Mouse (Mus musculus): ENCODE results near the gene Kif26a. TPM values are rescaled to one million over a fixed set of nuclear protein-coding genes. Genes with fewer than 3 reads are reported as not detected.

The Kif26a gene
- polyA plus RNA-seq, 1 experiment = 0.98 TPM

GRCm38 (mm10) chr12:112200045-112200444, 54.0 kb downstream of the Kif26a start:
- H3K27me3 ChIP-seq (ENCODE audit: control insufficient read depth, insufficient read depth, low read length) = no peaks in the 10 kb centered on the region
- H3K36me3 ChIP-seq (ENCODE audit: control insufficient read depth, insufficient read depth, low read length) = no peaks in the 10 kb centered on the region
- no peak overlapping the region for H3K4me3 ChIP-seq (ENCODE audit: control insufficient read depth, low read depth, low read length)
- no peak overlapping the region for H3K27ac ChIP-seq (ENCODE audit: control insufficient read depth, insufficient read depth, low read depth, low read length)
- no peaks in the 10 kb centered on the region for H3K4me1 ChIP-seq (ENCODE audit: control insufficient read depth, insufficient read depth, low read length)
- TF ChIP-seq CTCF (IDR thresholded peaks at IDR 0.05; ENCODE audit: control insufficient read depth, insufficient read depth, insufficient replicate concordance, low read depth, low read length) (no peak), POLR2A (IDR thresholded peaks at IDR 0.05; ENCODE audit: control insufficient read depth, low read depth, low read length) (no peak)

GRCm38 (mm10) chr12:112207163-112207562, 61.2 kb downstream of the Kif26a start:
- H3K4me3 ChIP-seq (ENCODE audit: control insufficient read depth, low read depth, low read length) = no peak overlapping the region
- no peak for TF ChIP-seq CTCF (IDR thresholded peaks at IDR 0.05; ENCODE audit: control insufficient read depth, insufficient read depth, insufficient replicate concordance, low read depth, low read length)
- no peak for TF ChIP-seq POLR2A (IDR thresholded peaks at IDR 0.05; ENCODE audit: control insufficient read depth, low read depth, low read length)
- H3K36me3 ChIP-seq (ENCODE audit: control insufficient read depth, insufficient read depth, low read length) = no peaks in the 10 kb centered on the region
- H3K27ac ChIP-seq (ENCODE audit: control insufficient read depth, insufficient read depth, low read depth, low read length) = no peak overlapping the region
- H3K4me1 ChIP-seq (ENCODE audit: control insufficient read depth, insufficient read depth, low read length) = no peaks in the 10 kb centered on the region
- H3K27me3 ChIP-seq (ENCODE audit: control insufficient read depth, insufficient read depth, low read length) = no peaks in the 10 kb centered on the region

DNA sequence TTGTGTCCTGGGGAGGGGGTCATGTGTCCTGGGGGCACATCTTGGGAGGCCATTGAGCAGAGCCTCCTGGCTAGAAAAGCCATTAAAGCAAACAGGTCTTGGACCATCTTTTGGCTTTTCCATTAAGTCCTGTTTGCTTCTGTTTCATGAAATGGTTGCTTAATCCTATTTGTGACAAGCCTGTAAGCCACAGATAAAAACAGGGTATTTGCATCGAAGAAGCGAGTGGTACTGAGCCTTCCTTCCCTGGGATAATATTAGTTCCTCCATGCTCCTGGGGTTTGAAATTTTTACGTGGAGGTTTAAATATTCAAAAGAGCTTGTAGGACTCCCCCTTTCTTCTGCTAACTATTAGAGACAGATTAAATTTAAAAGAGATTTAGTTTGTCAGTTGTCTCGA, 61.7 kb downstream of the Kif26a start:
- H3K27me3 ChIP-seq (ENCODE audit: control insufficient read depth, insufficient read depth, low read length) = no peaks in the 10 kb centered on the region
- H3K27ac ChIP-seq (ENCODE audit: control insufficient read depth, insufficient read depth, low read depth, low read length) = no peak overlapping the region
- TF ChIP-seq CTCF (IDR thresholded peaks at IDR 0.05; ENCODE audit: control insufficient read depth, insufficient read depth, insufficient replicate concordance, low read depth, low read length) = no peak
- no peak for TF ChIP-seq POLR2A (IDR thresholded peaks at IDR 0.05; ENCODE audit: control insufficient read depth, low read depth, low read length)
- H3K36me3 ChIP-seq (ENCODE audit: control insufficient read depth, insufficient read depth, low read length) = no peaks in the 10 kb centered on the region
- H3K4me3 ChIP-seq (ENCODE audit: control insufficient read depth, low read depth, low read length) = no peak overlapping the region
- H3K4me1 ChIP-seq (ENCODE audit: control insufficient read depth, insufficient read depth, low read length) = no peaks in the 10 kb centered on the region

GRCm38 (mm10) chr12:112210622-112211021, 64.6 kb downstream of the Kif26a start:
- H3K27ac ChIP-seq (ENCODE audit: control insufficient read depth, insufficient read depth, low read depth, low read length) = no peak overlapping the region
- TF ChIP-seq POLR2A (IDR thresholded peaks at IDR 0.05; ENCODE audit: control insufficient read depth, low read depth, low read length) (no peak), CTCF (IDR thresholded peaks at IDR 0.05; ENCODE audit: control insufficient read depth, insufficient read depth, insufficient replicate concordance, low read depth, low read length) (no peak)
- H3K27me3 ChIP-seq (ENCODE audit: control insufficient read depth, insufficient read depth, low read length) = no peaks in the 10 kb centered on the region
- no peak overlapping the region for H3K4me3 ChIP-seq (ENCODE audit: control insufficient read depth, low read depth, low read length)
- no peaks in the 10 kb centered on the region for H3K36me3 ChIP-seq (ENCODE audit: control insufficient read depth, insufficient read depth, low read length)
- H3K4me1 ChIP-seq (ENCODE audit: control insufficient read depth, insufficient read depth, low read length) = no peaks in the 10 kb centered on the region

GRCm38 (mm10) chr12:112214441-112214857, 68.4 kb downstream of the Kif26a start:
- Histone ChIP-seq H3K27me3 (ENCODE audit: control insufficient read depth, insufficient read depth, low read length) (no peaks in the 10 kb centered on the region), H3K4me3 (ENCODE audit: control insufficient read depth, low read depth, low read length) (no peak overlapping the region), H3K27ac (ENCODE audit: control insufficient read depth, insufficient read depth, low read depth, low read length) (no peak overlapping the region)

GRCm38 (mm10) chr12:112215545-112215944, 69.5 kb downstream of the Kif26a start:
- H3K4me1 ChIP-seq (ENCODE audit: control insufficient read depth, insufficient read depth, low read length) = no peaks in the 10 kb centered on the region
- no peak overlapping the region for H3K27ac ChIP-seq (ENCODE audit: control insufficient read depth, insufficient read depth, low read depth, low read length)
- H3K36me3 ChIP-seq (ENCODE audit: control insufficient read depth, insufficient read depth, low read length) = no peaks in the 10 kb centered on the region
- no peak for TF ChIP-seq CTCF (IDR thresholded peaks at IDR 0.05; ENCODE audit: control insufficient read depth, insufficient read depth, insufficient replicate concordance, low read depth, low read length)
- TF ChIP-seq POLR2A (IDR thresholded peaks at IDR 0.05; ENCODE audit: control insufficient read depth, low read depth, low read length) = no peak
- H3K4me3 ChIP-seq (ENCODE audit: control insufficient read depth, low read depth, low read length) = no peak overlapping the region
- no peaks in the 10 kb centered on the region for H3K27me3 ChIP-seq (ENCODE audit: control insufficient read depth, insufficient read depth, low read length)

More at GRCm38 (mm10) chr12:112214441-112214857, 68.4 kb downstream of the Kif26a start:
- Histone ChIP-seq H3K36me3 (ENCODE audit: control insufficient read depth, insufficient read depth, low read length) (no peaks in the 10 kb centered on the region), H3K4me1 (ENCODE audit: control insufficient read depth, insufficient read depth, low read length) (no peaks in the 10 kb centered on the region)
- no peak for TF ChIP-seq POLR2A (IDR thresholded peaks at IDR 0.05; ENCODE audit: control insufficient read depth, low read depth, low read length)
- TF ChIP-seq CTCF (IDR thresholded peaks at IDR 0.05; ENCODE audit: control insufficient read depth, insufficient read depth, insufficient replicate concordance, low read depth, low read length) = no peak

DNA sequence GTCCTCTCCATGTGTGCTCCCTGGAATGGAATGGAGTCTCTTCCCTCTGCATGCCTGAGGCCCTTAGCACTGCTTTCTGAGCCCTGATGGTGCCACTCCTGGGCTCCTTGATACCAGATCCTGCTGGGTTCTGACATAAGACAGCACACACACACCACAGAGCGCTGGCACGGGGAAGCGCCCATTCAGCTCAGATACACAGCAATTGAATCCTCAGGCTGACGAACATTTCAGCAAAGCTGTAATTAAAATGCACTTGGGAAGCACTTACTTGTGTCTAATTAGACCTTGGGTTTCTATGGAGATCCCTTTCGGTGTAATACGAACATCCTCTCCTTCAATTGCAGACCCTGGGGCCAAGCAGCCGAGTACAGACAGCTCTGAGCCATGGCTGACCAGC, 71.0 kb downstream of the Kif26a start:
- H3K4me3 ChIP-seq (ENCODE audit: control insufficient read depth, low read depth, low read length) = no peak overlapping the region
- H3K4me1 ChIP-seq (ENCODE audit: control insufficient read depth, insufficient read depth, low read length) = no peaks in the 10 kb centered on the region
- no peak overlapping the region for H3K27ac ChIP-seq (ENCODE audit: control insufficient read depth, insufficient read depth, low read depth, low read length)
- no peaks in the 10 kb centered on the region for H3K27me3 ChIP-seq (ENCODE audit: control insufficient read depth, insufficient read depth, low read length)
- no peaks in the 10 kb centered on the region for H3K36me3 ChIP-seq (ENCODE audit: control insufficient read depth, insufficient read depth, low read length)
- TF ChIP-seq POLR2A (IDR thresholded peaks at IDR 0.05; ENCODE audit: control insufficient read depth, low read depth, low read length) = no peak
- no peak for TF ChIP-seq CTCF (IDR thresholded peaks at IDR 0.05; ENCODE audit: control insufficient read depth, insufficient read depth, insufficient replicate concordance, low read depth, low read length)

- no peaks in the 10 kb centered on the region for H3K4me1 ChIP-seq (ENCODE audit: control insufficient read depth, insufficient read depth, low read length)
- no peak overlapping the region for H3K4me3 ChIP-seq (ENCODE audit: control insufficient read depth, low read depth, low read length)
- no peak overlapping the region for H3K27ac ChIP-seq (ENCODE audit: control insufficient read depth, insufficient read depth, low read depth, low read length)
- no peak for TF ChIP-seq CTCF (IDR thresholded peaks at IDR 0.05; ENCODE audit: control insufficient read depth, insufficient read depth, insufficient replicate concordance, low read depth, low read length)
- TF ChIP-seq POLR2A (IDR thresholded peaks at IDR 0.05; ENCODE audit: control insufficient read depth, low read depth, low read length) = no peak
- no peaks in the 10 kb centered on the region for H3K36me3 ChIP-seq (ENCODE audit: control insufficient read depth, insufficient read depth, low read length)
- H3K27me3 ChIP-seq (ENCODE audit: control insufficient read depth, insufficient read depth, low read length) = no peaks in the 10 kb centered on the region
These were observed 71.7 kb downstream of the Kif26a start for GRCm38 (mm10) chr12:112217681-112218080.

All from testis, adult 2 months (tissue).